Mouse (Mus musculus) lung, postnatal 0 days (tissue): ENCODE results near the gene Ak5.

Experiments
- CTCF ChIP-seq: IDR thresholded peaks from 2 replicates; pipeline ENCODE4 v1.5.1; 2016; ENCODE audit warnings: antibody characterized with exemption, mild to moderate bottlenecking
- EP300 ChIP-seq: IDR thresholded peaks from 2 replicates; pipeline ENCODE4 v1.6.1; 2016; ENCODE audit warnings: antibody characterized with exemption, mild to moderate bottlenecking, control low read depth

- TF ChIP-seq CTCF (no peak), EP300 (no peak)
Measured at GRCm38 (mm10) chr3:152620534-152620933, 47.6 kb downstream of the Ak5 start.
